Mouse (Mus musculus): ENCODE results near the gene Prkn.

DNA sequence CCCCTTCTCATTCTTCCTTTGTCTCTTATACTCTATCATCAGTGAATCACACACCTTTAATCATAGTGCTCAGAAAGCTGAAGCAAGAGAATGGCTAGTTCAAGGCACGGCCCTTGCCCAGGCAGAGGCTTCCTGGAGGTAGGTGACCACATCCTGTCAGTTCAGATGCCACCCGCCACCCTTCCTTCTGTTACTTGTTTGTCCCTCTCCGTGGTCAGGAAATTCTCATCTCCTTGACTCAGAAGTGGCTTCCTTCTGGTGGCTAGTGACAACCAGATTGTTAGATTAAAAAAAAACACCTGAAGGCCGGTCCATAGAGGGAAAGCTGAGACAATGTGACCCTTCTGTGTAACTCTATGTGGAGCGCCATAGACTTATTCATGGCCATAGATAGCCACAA, 710.4 kb downstream of the Prkn start:
- TF ChIP-seq CTCF (IDR thresholded peaks at IDR 0.05; ENCODE audit: extremely low read depth, insufficient read depth, low read length), result no peak
- no peak for TF ChIP-seq POLR2A (IDR thresholded peaks at IDR 0.05; ENCODE audit: extremely low read depth, insufficient read depth, low read length)
